Mouse (Mus musculus) layer of hippocampus, postnatal 36 days (tissue): ENCODE measurements around the gene Prss57. TPM values are rescaled to one million over a fixed set of nuclear protein-coding genes. Genes with fewer than 3 reads are reported as not detected.
A peak's percentile ranks its signal among the peaks of the same experiment; 100 is the strongest.

Experiments used
- DNase-seq, 2 experiments: peaks; one replicate each; pipeline ENCODE4 v3.0.0; 2022
- total RNA-seq, 2 experiments: library from RNA; stranded (reverse); gene quantifications; 2 replicates each; pipeline ENCODE4 v1.2.3; 2021

Gene Prss57
- total RNA-seq: under 1 TPM; 0.47 to 0.73 TPM

DNA sequence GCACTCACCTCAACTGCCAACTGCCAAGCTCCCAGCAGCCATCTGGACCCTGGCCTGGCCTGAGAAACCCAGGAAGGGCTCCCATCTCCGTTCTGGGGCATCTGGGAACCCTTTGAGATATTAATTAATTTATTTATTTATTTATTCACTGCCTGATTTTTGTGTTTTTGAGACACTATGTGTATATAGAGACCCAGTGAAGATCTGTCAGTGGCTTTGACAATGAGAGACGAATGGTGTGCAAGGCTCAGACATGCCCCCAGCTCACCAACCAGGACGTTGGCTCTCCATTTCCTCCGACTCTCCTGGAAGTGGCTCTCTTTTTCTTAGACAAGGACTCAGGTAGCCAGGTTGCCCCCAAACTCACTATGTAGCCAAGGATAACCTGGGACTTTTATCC lies at the start of gene Prss57:
Gene Prss57 (minus strand): TSS at position 101 of the 400 bp plus-strand sequence.
- DNase-seq: no peak

GRCm38 (mm10) chr10:79840091-79840490 lies 49.3 kb upstream of the Prss57 start:
- DNase-seq: no peak

DNA sequence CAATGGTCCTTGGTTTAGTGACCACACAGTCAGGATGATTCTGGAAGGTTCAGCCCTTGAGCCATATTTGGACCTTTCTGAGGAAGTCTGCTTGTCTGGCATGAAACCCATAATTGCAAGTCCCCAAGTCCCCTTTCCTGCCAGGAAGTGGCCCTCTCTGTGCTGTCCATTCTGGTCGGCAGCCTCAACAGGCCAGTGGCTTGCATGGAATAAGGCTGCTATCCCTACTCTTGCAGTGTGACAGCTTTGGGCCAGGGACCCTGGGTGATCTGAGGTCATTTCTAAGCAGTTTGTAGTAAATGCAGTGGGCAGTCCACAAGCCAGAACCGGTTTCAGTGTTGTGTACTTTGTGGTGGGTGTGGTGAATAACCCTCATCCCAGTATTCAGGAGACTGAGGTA lies 47.4 kb upstream of the Prss57 start:
- DNase-seq: no peak

- DNase-seq: no peak
These were observed 46.2 kb upstream of the Prss57 start for GRCm38 (mm10) chr10:79836918-79837317.

GRCm38 (mm10) chr10:79834769-79835398 lies 44.1 kb upstream of the Prss57 start:
- DNase-seq: peak; percentile 73 to 75

DNA sequence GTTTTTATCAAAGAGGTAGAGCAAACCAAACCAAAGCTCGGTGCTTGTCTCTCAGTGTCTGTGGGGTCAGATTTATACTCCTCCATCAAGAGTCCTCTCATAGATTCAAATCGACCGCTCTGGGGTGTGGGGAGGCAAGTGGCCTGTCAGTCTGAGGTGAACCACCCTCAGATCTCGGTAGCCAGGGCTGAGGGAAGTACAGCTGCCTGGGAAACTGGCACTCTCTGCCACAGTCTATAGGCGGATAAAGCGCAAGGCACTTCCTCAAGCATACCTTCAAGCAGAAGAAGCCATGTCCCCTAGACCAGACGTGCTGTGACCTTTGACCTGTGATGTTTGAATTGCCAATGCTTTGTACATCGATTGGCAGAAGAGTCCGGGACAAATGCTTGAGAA lies 42.0 kb upstream of the Prss57 start:
- no peak for DNase-seq

GRCm38 (mm10) chr10:79832026-79832785 lies 41.4 kb upstream of the Prss57 start:
- no peak for DNase-seq

GRCm38 (mm10) chr10:79831583-79831982 lies 40.8 kb upstream of the Prss57 start:
- no peak for DNase-seq

- DNase-seq: no peak
These were observed 33.7 kb upstream of the Prss57 start for GRCm38 (mm10) chr10:79824413-79824812.

DNA sequence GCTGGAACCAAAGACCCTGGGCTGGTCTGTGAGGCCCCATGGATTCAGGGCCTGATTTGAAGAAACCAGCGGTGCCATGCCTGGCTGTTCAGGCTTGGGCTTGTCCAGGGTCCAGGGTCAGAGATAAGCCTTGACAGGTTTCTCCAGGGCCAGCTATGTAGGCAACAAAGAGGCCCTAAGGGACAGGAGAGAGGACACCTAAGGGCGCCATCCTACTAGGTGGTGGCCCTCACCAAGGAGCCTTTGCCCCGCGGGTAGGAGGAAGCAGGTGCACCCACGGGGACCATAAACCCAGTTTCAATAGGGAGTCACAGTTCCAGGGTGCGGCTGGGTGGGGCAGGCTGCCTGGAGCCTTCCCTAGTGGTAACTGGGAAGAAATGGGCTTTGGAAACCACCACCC lies 32.2 kb upstream of the Prss57 start:
- DNase-seq: no peak

GRCm38 (mm10) chr10:79822372-79822771 lies 31.6 kb upstream of the Prss57 start:
- DNase-seq: no peak

DNA sequence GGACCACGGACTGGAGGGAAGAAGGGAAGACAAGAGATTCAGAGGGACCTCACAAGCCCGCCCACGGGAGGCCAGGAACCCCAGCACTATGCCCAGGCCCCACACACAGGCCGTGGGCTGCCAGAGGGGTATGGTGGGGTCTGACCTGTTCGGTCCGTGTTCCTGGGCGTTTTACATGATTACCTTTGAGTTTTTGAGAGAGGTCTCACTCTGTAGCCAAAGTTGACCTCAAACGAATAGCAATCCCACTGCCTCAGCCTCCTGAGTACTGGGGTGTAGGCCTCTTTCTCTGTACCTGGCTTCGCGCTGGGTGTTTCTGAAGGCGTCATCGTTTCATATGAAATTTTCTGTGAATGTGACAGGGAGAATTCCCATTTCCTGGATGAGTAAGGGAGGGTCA lies 31.0 kb upstream of the Prss57 start:
- DNase-seq: no peak

DNA sequence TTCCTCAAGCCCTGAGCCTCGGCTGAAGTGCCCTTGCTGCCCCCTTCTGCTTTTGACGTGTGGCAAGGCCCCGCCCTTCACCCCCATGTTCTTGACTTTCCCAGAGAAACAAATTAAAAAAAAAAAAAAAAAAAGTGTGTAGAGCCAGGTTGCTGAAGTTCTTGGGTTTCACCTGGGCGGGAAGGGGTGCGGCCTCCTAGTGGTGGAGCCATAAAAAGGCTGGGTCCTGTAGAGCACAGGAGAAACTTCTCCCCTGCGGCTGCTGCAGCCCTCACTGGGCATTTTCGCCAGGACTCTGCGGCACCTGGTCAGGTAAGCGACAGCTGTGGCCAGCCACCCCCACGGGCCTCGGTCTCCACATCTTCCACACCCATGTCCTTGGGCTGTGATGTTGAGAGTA lies 30.0 kb upstream of the Prss57 start, which contains the start of gene Misp:
Gene Misp (plus strand): TSS at position 208 of the 400 bp plus-strand sequence.
- DNase-seq: no peak

- no peak for DNase-seq
These were observed 29.5 kb upstream of the Prss57 start for GRCm38 (mm10) chr10:79820277-79820676.

- DNase-seq: no peak
These were observed 28.8 kb upstream of the Prss57 start for GRCm38 (mm10) chr10:79819606-79820005.

DNA sequence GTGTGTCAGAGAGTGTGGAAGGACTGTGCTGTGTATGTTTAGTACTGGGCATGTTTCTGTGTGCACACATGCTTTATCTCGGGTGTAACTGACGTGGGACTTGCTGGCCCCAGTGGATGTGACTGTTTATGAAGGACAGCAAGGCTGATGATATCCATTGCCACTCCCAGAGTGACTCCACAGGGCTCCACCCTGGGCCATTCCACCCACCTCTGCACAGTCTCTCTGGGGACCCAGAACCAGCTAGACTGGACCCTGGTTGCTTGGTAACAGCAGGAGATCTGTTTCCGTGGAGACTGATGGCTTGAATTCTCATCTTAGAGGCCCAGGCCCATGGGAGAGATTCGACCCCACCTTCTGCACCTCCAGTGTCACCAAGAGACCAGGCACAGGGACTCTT lies 27.5 kb upstream of the Prss57 start:
- no peak for DNase-seq

DNA sequence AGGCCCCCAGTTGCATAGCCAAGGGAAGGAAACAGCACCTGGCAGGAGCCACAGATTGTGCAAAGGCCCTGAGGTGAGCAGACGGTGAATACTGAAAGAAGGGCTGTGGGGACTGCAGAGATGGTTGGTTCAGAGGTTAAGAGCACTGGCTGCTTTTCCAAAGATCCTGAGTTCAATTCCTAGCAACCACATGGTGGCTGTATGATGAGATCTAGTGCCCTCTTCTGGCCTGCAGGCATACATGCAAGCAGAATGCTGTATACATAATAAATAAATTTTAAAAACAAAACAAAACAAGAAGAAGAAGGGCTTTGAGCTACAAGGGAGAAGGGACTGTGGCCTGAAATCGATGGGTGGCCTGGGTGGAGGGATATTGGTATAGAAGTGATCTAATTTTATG lies 26.4 kb upstream of the Prss57 start:
- DNase-seq: no peak

GRCm38 (mm10) chr10:79815671-79816494 lies 25.1 kb upstream of the Prss57 start:
- DNase-seq: no peak

DNA sequence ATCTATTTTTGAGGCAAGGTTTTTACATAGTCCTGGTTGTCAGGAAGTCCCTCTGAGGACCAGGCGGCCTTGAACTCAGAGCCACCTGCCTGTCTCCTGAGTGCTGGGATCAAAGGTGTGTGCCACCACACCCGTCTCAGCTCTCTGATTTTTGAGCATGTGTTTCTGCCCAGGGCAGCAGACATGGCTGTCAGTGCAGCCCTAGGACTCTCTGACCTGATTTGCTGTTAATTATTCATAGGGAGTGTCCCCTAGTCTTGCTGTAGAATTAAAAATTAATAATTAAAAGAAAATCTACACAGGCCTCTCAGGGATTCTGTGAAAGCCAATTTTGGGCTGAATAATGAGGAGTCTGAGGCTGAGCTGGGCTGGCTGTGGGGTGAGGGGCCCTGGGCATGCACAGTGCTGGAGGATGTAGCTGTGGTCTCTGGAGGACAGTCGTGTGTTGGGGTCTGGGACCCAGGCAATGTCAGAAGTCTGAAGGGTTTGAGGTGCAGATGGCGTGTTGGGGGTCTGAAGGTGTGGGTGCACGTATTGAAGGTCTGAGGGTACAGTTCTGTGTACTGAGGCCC lies 23.6 kb upstream of the Prss57 start:
- no peak for DNase-seq

DNA sequence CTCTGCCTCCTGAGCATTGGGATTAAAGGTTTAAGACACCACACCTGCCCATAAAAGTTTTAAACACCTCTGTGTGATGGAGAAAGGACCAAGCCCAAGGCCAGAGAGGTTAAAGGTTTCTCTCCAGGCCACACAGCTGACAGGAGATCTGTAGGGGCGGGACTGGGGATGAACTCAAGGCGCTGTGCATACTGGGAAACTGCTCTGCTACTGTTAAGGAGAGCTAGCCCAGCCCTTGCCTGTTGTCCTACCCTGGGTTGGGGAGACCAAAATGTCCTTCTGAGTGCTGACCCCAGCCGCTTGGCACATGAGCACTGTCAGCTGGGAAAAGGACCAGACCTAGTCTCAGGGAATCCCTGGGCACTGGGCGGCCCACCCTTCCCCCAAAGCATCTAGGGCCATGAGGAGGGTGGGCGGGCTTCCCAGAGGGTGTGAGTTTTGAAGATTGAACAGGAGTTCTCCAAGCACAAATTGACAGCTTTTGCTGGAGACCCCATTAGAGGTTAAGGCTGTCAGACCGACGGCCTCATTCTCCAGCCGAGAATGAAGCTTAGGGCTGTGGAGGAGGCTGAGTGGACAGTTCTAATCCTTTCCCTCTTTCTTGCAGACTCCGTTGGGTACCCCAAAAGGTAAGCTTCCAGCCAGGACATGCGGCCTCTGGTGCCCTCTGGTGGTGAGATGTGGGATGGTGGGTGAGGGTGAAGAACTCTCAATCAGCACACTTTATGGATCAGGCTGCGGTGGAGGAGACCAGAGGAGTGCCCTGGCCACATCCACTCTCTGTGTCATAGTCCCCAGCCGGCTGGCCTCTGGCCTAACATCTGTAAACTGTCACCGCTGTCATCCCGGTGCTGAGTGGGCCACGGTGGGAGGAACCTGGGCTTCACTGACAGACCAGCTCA lies 21.2 kb upstream of the Prss57 start:
- peak; percentile 83 to 89 for DNase-seq

- no peak for DNase-seq
These were observed 18.0 kb upstream of the Prss57 start for GRCm38 (mm10) chr10:79808728-79809127.

- no peak for DNase-seq
These were observed 17.1 kb upstream of the Prss57 start for GRCm38 (mm10) chr10:79807826-79808225.
